Mouse (Mus musculus): ENCODE results near the gene Patj. TPM values are rescaled to one million over a fixed set of nuclear protein-coding genes. Genes with fewer than 3 reads are reported as not detected.

Gene Patj
- polyA plus RNA-seq, 1 experiment from 2014 or later, result 33.2 TPM

Small RNA genes within 50 kb of the gene (microRNA-seq; reads per million reads assigned to microRNA genes)
- gene Gm22625 (not detected), gene Gm26154 (not detected)

Other genes starting within 250 kb of the Patj start
- 96.2 and 111 TPM in 2 replicates for gene Tm2d1, start 12.5 kb upstream of the Patj start, polyA plus RNA-seq (2014; fragmentation: Nextera tagmentation; extraction: Ambion mirVana)

All from kidney, embryonic 14.5 days (tissue).